Mouse (Mus musculus) megakaryocyte, adult 5-6 weeks (primary cell): Measurements from ENCODE around the gene Olfr153. TPM values are rescaled to one million over a fixed set of nuclear protein-coding genes. Genes with fewer than 3 reads are reported as not detected.
"Not testable (repeated sequence)": the region's sequence is repeated elsewhere in the genome, so short reads cannot be mapped to it uniquely, and the experiment has no call there.

Source experiments
- ATAC-seq: 2 replicates; pipeline ENCODE4 v1.8.0; 2016; ENCODE audit warnings: mild to moderate bottlenecking, inconsistent platforms; ENCODE audit not compliant: poor library complexity, severe bottlenecking
- total RNA-seq, 2 experiments: library from RNA; stranded (forward) in 1 of 2; stranded (reverse) in 1 of 2; fragments of 153-499, 151-499 nt in 1 of 2; fragments of 221-1000, 200-1000 nt in 1 of 2; gene quantifications; 2 replicates each; pipeline versions ENCODE4 v1.2.3 to v1.2.4; 2015 to 2017

The Olfr153 gene
- not detected in 2 replicates for total RNA-seq (2015)
- total RNA-seq (2017), result not detected in 2 replicates

DNA sequence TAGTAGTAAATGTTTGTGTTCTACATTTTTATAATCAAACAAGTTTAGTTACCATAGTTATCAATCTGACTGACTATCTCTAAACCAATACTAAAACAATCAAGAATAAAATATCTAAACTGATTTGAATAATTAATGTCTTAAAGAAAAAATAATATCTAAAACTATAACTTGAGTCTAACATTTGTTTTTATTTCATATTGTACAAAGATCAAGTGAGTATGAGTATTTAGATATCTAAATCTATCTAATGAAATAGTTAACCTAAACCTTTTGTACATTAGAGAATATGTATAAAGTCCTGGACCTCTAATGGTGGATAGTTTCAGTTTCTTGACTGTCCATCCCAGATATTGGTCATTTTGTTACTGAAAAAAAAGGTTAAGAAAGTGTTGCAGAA is at the start of gene Olfr153:
Gene Olfr153, plus strand, starts transcription at position 301 of the 400 bp plus-strand sequence.
- ATAC-seq, result no peak

DNA sequence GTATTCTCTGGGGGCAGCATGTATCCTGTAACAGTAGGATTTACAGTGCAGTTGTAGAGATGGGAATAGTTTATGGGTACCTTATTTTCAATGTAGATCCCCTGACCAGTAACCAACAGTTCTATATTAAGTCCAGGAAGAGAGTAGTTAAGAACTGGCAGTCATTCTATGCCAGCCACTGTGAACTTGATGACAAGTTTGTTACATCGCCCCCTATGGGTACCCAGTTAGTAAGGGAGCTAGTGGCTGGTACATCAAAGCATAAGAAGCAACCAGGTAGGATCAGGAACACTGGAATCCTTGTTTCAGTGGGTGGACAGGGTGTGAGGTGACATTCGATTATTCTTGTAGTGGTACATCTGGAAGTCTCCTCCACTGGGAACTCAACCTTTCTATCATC is 49.3 kb upstream of the Olfr153 start:
- no peak for ATAC-seq

DNA sequence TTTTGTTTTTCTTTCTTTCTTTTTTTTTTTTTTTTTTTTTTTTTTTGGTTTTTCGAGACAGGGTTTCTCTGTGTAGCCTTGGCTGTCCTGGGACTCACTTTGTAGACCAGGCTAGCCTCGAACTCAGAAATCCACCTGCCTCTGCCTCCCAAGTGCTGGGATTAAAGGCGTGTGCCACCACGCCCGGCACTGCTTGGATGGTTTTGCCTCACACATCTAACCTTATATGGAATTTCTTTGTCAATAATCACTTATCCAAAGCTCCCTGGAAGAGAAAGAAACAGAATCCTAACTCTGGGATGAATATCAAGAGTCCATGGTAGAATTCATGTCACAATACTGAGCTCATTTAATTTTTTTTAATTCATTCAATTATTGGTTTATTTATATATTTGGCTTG is 34.6 kb upstream of the Olfr153 start, which contains the start of gene Pramel7:
Gene Pramel7, minus strand, starts transcription at position 101 of the 400 bp plus-strand sequence.
- ATAC-seq, result not testable (repeated sequence)

DNA sequence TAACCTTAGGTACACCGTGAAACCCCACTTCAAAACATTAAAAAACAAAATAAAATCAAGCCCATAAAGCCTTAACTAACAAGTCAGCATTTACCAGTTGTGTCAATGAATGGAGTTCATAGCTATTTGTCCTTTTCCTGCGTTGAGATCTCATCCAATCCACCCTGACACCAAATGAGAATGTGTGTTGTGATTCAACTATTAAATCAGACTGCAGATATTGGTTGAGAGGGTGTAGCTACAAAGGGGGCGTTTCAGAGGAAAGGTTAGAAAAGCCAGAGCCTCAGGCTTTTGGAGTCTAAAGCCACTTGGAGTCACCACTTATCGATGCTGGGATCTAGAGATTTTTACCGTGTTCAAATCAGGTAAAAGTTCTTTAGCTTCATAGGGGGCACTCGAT is 25.3 kb upstream of the Olfr153 start, which contains the start of gene Pramel6:
Gene Pramel6, plus strand, starts transcription at position 301 of the 400 bp plus-strand sequence.
- ATAC-seq, result no peak

DNA sequence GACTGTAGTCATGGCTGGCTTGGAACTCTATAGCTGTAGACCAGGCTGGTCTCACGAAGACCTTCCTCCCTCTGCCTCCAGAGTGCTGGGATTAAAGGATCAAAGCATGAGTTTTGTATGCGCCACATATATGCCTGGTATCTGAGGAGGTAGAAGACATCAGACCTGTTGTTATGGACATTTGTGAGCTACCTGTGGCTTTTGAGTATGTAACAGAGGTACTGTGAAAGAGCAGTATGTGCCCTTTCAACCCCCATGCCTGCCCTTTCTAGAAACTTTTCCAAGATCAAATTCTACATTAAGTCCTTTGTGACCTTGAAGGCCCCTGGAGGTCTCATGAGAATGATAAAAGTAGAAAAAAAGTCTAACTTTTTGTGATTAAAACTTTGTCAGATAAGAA is 16.6 kb upstream of the Olfr153 start:
- ATAC-seq, result no peak

DNA sequence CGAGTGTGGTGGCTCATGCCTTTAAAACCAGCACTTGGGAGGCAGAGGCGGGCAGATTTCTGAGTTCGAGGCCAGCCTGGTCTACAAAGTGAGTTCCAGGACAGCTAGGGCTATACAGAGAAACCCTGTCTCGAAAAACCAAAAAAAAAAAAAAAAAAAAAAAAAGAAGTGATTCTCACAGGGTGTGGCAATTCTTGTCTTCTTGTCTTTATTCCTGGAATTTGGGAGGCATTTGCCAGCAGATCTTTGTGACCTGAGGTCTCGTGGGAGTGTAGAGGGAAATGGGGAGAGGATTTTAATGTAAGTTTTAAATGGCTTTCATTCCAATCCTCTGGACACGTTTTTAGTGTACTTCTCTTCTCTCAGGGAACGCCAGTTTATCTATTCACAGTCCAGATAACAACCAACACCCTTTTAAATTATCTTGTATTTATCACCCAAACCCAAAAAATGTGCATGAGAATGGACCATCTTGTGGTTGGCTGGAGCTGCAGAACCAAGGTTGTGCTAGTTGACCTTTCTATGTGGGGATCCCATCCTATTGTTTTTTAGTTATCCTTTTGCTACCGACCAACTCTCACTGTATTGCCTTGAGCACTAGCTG is 16.0 kb upstream of the Olfr153 start:
- no peak for ATAC-seq

DNA sequence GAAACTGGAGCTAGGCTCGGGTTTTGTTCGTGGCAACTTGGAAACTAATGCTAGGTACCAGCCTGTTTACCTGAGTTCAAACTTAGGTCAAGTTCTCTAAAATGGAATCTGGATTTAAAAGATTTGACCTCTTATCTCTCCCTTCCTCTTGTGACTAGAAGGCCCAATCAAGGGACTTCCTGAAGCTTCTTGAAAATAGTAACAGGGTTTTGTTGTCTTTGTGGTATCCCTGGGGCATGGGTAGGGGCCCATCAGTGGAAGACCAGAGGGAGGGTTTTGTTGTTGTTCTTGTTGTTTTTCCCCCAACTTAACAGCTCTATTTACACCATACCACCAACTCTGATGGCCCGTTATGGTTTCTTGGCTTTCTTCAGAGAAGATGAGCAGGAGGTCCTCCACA is 15.0 kb upstream of the Olfr153 start:
- no peak for ATAC-seq

DNA sequence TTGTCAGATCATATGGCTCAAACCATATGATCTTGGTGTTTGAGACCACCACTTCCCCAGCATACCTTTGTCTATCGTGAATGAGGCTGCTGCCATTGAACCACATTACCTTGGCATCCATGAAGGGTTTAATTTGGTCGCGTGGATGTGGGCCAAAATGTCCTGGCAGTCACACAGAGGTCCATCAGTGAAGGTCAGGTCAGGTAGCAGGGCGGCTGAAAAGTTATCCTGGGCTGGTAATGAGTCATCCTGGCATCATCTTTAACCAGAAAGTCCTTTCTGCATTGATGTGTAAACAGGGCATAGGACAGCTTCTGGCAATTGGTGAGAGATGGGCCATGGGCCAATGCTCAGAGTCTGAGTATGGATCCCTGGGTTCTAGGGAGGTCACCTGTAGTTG is 10.9 kb upstream of the Olfr153 start:
- ATAC-seq, result no peak

DNA sequence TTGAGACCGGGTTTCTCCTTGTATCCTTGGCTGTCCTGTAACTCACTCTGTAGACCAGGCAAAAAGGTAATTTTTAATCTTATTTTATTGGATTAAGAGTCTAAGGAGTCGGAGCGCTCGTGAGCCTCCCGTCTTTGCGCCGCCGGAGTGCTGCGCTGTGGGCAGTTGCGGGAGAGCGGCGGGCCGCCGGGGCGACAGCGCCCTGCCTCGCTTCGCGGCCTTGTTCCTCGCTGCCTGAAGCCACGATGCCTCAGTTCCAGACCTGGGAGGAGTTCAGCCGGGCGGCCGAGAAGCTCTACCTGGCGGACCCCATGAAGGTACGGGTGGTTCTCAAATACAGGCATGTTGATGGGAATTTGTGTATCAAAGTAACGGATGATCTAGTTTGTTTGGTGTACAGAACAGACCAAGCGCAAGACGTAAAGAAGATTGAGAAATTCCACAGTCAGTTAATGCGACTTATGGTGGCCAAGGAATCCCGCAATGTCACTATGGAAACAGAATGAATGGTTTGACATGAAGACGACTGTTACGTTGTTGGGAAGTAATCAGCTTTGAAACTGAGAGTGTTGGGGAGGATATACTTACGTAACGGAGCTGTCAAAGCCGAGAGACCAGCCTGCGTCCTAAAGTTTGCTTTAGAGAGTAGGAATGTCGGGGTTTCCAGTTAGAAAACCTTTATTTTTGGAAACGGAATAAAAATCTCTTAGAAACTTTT is 5.5 kb upstream of the Olfr153 start:
- not testable (repeated sequence) for ATAC-seq

DNA sequence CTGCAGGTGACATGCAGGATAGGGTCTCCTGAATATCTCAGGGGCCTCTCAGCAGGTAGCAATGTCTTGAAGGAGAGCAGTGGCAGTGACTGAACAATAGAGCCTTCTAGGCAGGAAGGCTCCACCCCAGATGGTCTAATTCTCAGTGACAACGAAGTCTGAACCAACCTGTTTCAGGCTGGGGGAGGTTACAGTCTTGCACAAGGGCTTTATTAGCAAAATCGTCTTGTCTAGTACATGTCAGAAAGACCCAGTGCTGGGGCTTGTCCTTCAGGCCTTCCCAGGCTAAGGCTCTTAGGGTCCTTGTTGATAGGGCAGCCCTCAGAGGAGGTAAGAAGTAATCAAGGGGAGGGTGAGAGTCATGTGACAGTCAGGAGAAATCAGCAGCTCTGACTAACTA is 3.2 kb downstream of the Olfr153 start:
- ATAC-seq, result no peak

DNA sequence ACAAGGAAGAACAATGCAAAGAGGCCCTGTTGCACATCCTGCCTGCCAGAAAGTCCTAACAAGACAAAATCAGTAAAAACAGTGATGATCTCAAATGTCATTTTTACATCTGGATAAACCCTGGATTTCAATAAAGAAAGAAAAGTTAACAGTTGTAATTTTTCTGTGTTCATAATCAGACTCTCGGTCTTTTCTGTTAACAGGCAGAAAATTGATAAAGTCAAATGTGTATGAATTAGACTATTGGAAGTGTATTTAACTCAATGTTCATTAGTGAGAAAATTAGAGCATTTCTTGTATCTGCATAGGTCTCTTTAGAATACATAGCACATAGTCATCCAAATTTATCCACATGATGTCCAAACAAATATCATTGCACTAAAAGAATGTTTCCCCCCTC is 13.8 kb downstream of the Olfr153 start, which contains the start of gene Olfr1128:
Gene Olfr1128, minus strand, starts transcription at position 101 of the 400 bp plus-strand sequence.
- no peak for ATAC-seq

DNA sequence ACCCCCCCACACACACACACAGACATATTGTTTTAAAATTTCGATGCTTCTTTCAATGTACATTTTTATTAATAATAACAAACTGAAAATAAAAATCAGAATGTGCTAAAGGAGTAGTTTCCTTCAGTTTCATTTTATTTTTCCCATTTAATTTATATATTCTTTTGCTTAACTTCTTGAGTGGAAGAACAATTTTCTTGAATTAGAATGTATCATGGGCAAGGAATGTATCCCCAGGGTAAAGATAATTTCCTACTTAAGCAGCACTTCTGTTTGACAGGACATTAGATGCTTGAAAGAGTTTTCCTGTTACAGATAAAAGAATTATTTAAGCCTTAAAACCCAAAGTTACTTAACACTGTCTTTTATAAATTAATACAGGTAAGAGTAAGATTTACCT is 42.0 kb downstream of the Olfr153 start, which contains the start of gene Olfr1129:
Gene Olfr1129, plus strand, starts transcription at position 301 of the 400 bp plus-strand sequence.
- ATAC-seq, result not testable (repeated sequence)

Other genes with a start within 250 kb of the Olfr153 start
- gene Olfr1118, start 224.2 kb upstream of the Olfr153 start, total RNA-seq (2015), result not detected in 2 replicates
- gene Olfr1118, start 224.2 kb upstream of the Olfr153 start, total RNA-seq (2017), result 0.04 TPM in 1 of 2 replicates, not detected in the other
- gene Olfr1120, start 177.0 kb upstream of the Olfr153 start, total RNA-seq (2015), result not detected in 2 replicates
- not detected in 2 replicates for gene Olfr1120, start 177.0 kb upstream of the Olfr153 start, total RNA-seq (2017)
- not detected in 2 replicates for gene Olfr1121, start 161.9 kb upstream of the Olfr153 start, total RNA-seq (2015)
- gene Olfr1121, start 161.9 kb upstream of the Olfr153 start, total RNA-seq (2017), result not detected in 2 replicates
- gene Olfr1122, start 145.9 kb upstream of the Olfr153 start, total RNA-seq (2015), result 0.02 TPM in 1 of 2 replicates, not detected in the other
- not detected in 2 replicates for gene Olfr1122, start 145.9 kb upstream of the Olfr153 start, total RNA-seq (2017)
- not detected in 2 replicates for gene Olfr1123, start 115.2 kb upstream of the Olfr153 start, total RNA-seq (2015)
- not detected in 2 replicates for gene Olfr1123, start 115.2 kb upstream of the Olfr153 start, total RNA-seq (2017)
- not detected in 2 replicates for gene Olfr1124, start 101.5 kb upstream of the Olfr153 start, total RNA-seq (2015)
- not detected in 2 replicates for gene Olfr1124, start 101.5 kb upstream of the Olfr153 start, total RNA-seq (2017)
- not detected in 2 replicates for gene Olfr1126, start 77.8 kb upstream of the Olfr153 start, total RNA-seq (2015)
- gene Olfr1126, start 77.8 kb upstream of the Olfr153 start, total RNA-seq (2017), result not detected in 2 replicates
- not detected in 2 replicates for gene Pramel7, start 34.7 kb upstream of the Olfr153 start, total RNA-seq (2015)
- gene Pramel7, start 34.7 kb upstream of the Olfr153 start, total RNA-seq (2017), result not detected in 2 replicates
- gene Pramel6, start 25.2 kb upstream of the Olfr153 start, total RNA-seq (2015), result not detected in 2 replicates
- not detected in 2 replicates for gene Pramel6, start 25.2 kb upstream of the Olfr153 start, total RNA-seq (2017)
- not detected in 2 replicates for gene Olfr1128, start 13.7 kb downstream of the Olfr153 start, total RNA-seq (2015)
- gene Olfr1128, start 13.7 kb downstream of the Olfr153 start, total RNA-seq (2017), result not detected in 2 replicates
- gene Olfr1129, start 42.1 kb downstream of the Olfr153 start, total RNA-seq (2015), result not detected in 2 replicates
- gene Olfr1129, start 42.1 kb downstream of the Olfr153 start, total RNA-seq (2017), result not detected in 2 replicates
- gene Olfr1130, start 74.4 kb downstream of the Olfr153 start, total RNA-seq (2015), result not detected in 2 replicates
- not detected in 2 replicates for gene Olfr1130, start 74.4 kb downstream of the Olfr153 start, total RNA-seq (2017)
- not detected in 2 replicates for gene Olfr1131, start 95.3 kb downstream of the Olfr153 start, total RNA-seq (2015)
- gene Olfr1131, start 95.3 kb downstream of the Olfr153 start, total RNA-seq (2017), result not detected in 2 replicates
- gene Olfr1132, start 105.7 kb downstream of the Olfr153 start, total RNA-seq (2015), result not detected in 2 replicates
- not detected in 2 replicates for gene Olfr1132, start 105.7 kb downstream of the Olfr153 start, total RNA-seq (2017)
- not detected in 2 replicates for gene Olfr1133, start 115.6 kb downstream of the Olfr153 start, total RNA-seq (2015)
- not detected in 2 replicates for gene Olfr1133, start 115.6 kb downstream of the Olfr153 start, total RNA-seq (2017)
- gene Olfr1134, start 126.7 kb downstream of the Olfr153 start, total RNA-seq (2015), result not detected in 2 replicates
- not detected in 2 replicates for gene Olfr1134, start 126.7 kb downstream of the Olfr153 start, total RNA-seq (2017)
- gene Olfr1135, start 141.9 kb downstream of the Olfr153 start, total RNA-seq (2015), result not detected in 2 replicates
- not detected in 2 replicates for gene Olfr1135, start 141.9 kb downstream of the Olfr153 start, total RNA-seq (2017)
- gene Olfr1136, start 162.2 kb downstream of the Olfr153 start, total RNA-seq (2015), result not detected in 2 replicates
- not detected in 2 replicates for gene Olfr1136, start 162.2 kb downstream of the Olfr153 start, total RNA-seq (2017)
- not detected in 2 replicates for gene Olfr1137, start 181.4 kb downstream of the Olfr153 start, total RNA-seq (2015)
- not detected in 2 replicates for gene Olfr1137, start 181.4 kb downstream of the Olfr153 start, total RNA-seq (2017)
- not detected in 2 replicates for gene Olfr1138, start 208.2 kb downstream of the Olfr153 start, total RNA-seq (2015)
- gene Olfr1138, start 208.2 kb downstream of the Olfr153 start, total RNA-seq (2017), result not detected in 2 replicates
- gene Olfr1140, start 212.0 kb downstream of the Olfr153 start, total RNA-seq (2015), result not detected in 2 replicates
- gene Olfr1140, start 212.0 kb downstream of the Olfr153 start, total RNA-seq (2017), result not detected in 2 replicates
- not detected in 2 replicates for gene Olfr1141, start 222.2 kb downstream of the Olfr153 start, total RNA-seq (2015)
- gene Olfr1141, start 222.2 kb downstream of the Olfr153 start, total RNA-seq (2017), result not detected in 2 replicates
- gene Olfr152, start 247.7 kb downstream of the Olfr153 start, total RNA-seq (2015), result not detected in 2 replicates
- not detected in 2 replicates for gene Olfr152, start 247.7 kb downstream of the Olfr153 start, total RNA-seq (2017)